Mouse (Mus musculus) brain, adult 2 months (tissue): ENCODE results near the gene Pfkfb2.

Source experiments
- DNase-seq: peaks from one replicate; pipeline ENCODE4 v3.0.0; 2011; ENCODE audit warnings: low read depth, low spot score

The Pfkfb2 gene

GRCm38 (mm10) chr1:130729153-130729552 lies at the start of gene Pfkfb2:
Gene Pfkfb2, minus strand, starts transcription at chr1:130729253.
- DNase-seq, result no peak

DNA sequence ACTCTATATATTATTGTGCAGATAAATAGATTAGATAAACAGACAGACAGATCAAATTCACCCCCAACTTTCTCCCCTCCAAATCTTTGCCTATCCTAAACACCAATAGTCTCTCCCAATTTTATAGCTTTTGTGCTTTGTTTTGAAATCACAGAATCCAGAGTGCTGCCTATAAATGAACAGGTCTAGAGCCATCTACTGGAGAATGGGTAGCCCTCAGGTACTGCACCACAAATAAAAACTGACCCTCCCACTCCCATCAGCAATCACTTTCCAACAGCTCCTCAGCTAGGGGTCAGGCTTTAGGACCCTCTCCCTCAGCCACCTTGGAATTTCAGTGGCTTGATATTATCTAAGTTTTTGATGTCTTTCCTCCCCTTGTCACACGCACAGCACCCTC lies 47.6 kb upstream of the Pfkfb2 start:
- peak; percentile 13 for DNase-seq

- no peak for DNase-seq
These were observed 46.8 kb upstream of the Pfkfb2 start for GRCm38 (mm10) chr1:130775691-130776331.

DNA sequence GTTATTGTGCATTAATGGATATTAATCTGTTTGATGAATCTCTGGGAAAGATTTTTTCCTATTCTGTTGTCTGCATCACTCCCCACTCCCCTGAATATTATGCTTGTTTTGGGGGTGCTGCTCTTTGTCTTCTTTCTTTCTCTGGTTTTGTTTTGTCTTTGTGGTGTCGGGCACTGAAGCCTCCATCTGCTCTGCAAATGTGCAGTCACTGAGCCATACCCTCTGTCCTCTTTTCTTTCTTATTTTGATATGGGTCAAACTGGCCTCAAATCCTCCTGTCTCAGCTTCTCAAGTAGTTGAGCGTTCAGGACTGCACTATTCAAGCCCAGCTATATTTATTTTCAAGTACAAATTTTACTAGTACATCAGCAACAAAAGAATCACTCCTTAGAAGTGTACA lies 46.2 kb upstream of the Pfkfb2 start:
- DNase-seq, result no peak

GRCm38 (mm10) chr1:130770981-130771494 lies 42.0 kb upstream of the Pfkfb2 start:
- no peak for DNase-seq

DNA sequence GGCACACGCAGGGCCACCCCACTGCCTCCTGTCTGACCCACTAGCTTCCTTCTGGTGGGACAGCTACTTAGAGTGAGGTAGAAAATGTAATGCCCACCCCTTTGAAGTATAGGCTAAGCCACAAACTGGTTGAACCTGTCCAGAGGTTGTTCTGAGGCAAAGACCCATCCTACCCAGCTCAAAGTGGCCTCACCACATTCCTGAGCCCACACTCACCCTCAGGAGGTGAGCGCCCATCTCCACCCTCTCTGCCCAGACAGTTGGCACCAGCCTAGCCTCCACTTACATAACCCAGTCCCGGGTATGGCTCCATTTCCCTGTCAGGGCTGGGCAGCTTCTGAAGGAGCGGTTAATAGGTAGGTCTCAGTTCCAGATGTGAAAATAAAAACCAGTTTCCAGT lies 41.4 kb upstream of the Pfkfb2 start:
- DNase-seq, result no peak

DNA sequence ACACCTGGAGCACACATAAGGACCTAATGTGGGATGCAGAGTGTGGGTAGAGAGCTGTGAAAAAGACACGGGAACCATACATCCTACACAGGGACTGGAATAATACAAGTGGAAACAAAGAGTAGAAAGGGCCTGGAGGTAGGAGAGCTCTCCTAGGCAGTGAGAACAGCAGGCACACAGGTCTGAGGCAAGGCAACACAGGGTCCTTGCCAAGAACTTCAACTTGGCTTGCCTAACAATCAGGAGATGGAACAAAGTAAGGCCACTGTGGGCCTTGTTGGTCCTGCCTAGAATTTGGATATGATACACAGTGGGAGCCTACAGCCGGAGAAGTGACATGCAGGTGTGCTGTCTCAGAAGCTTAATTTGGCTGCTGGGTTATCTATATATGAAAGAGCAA lies 40.9 kb upstream of the Pfkfb2 start:
- no peak for DNase-seq

- no peak for DNase-seq
These were observed 38.0 kb upstream of the Pfkfb2 start for GRCm38 (mm10) chr1:130767066-130767465.

- DNase-seq, result no peak
These were observed 35.0 kb upstream of the Pfkfb2 start for GRCm38 (mm10) chr1:130764027-130764461.

- no peak for DNase-seq
These were observed 33.1 kb upstream of the Pfkfb2 start for GRCm38 (mm10) chr1:130762045-130762760.

- no peak for DNase-seq
These were observed 32.5 kb upstream of the Pfkfb2 start for GRCm38 (mm10) chr1:130761597-130761996.

- no peak for DNase-seq
These were observed 30.6 kb upstream of the Pfkfb2 start for GRCm38 (mm10) chr1:130759689-130760088.

DNA sequence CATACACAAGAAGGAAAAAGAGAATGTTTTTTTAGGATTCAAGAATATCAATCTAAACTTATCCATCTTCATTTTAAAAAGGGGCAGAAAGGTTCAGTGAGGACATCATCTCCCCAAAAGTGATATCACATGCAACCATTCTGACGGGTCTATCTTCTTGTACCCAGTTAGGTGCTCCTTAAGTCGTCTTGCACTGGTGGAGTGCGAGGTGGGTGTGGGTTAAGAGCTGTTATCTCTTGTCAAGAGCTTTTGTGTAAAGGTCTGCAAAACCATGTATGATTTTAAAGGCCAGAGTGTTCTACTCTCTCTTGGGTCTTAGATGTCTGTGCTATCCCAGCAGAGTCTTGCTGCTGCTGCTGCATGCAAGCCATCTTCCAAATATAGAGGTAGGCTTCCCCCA lies 17.8 kb upstream of the Pfkfb2 start:
- no peak for DNase-seq

DNA sequence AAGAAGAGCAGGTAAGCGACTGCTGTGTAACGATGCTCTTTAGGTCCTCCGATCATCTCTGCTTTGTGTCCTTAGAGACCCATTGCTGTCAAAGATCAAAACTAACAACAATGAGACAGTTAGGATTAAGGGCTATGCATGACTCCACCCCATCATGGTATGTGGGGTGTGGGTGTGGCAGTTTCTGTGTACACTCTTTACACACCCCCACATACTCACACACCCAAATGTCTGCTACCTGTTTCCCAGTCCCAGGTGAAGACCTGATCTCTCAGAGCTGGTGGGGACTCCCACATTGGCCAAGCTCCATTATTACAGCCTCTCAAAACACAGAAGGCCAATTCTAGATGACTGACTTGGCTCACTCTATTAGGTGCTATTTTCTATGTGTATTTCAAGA lies 16.5 kb upstream of the Pfkfb2 start:
- no peak for DNase-seq

GRCm38 (mm10) chr1:130744961-130745360 lies 15.9 kb upstream of the Pfkfb2 start:
- DNase-seq, result no peak

DNA sequence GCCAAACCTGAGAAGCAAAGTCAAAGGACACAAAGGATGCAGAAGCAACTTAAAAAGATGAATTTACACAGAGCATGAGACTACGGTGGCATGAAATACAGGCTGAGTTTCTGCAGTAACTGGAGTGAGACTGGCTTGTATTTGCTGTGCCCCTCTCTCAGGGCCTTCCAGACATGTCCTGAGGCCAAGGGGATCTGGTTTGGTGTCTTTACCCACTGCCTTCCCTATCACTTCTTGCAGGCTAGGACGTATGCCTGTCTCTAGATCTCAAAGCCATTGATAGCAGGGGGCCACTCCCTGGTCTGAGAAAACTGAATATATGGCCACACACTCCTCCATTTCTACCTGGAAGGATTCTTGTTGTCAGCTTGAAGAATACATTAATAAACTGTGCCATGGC lies 15.2 kb upstream of the Pfkfb2 start:
- DNase-seq, result no peak

GRCm38 (mm10) chr1:130743775-130744174 lies 14.7 kb upstream of the Pfkfb2 start:
- no peak for DNase-seq

GRCm38 (mm10) chr1:130742201-130742600 lies 13.1 kb upstream of the Pfkfb2 start:
- no peak for DNase-seq

DNA sequence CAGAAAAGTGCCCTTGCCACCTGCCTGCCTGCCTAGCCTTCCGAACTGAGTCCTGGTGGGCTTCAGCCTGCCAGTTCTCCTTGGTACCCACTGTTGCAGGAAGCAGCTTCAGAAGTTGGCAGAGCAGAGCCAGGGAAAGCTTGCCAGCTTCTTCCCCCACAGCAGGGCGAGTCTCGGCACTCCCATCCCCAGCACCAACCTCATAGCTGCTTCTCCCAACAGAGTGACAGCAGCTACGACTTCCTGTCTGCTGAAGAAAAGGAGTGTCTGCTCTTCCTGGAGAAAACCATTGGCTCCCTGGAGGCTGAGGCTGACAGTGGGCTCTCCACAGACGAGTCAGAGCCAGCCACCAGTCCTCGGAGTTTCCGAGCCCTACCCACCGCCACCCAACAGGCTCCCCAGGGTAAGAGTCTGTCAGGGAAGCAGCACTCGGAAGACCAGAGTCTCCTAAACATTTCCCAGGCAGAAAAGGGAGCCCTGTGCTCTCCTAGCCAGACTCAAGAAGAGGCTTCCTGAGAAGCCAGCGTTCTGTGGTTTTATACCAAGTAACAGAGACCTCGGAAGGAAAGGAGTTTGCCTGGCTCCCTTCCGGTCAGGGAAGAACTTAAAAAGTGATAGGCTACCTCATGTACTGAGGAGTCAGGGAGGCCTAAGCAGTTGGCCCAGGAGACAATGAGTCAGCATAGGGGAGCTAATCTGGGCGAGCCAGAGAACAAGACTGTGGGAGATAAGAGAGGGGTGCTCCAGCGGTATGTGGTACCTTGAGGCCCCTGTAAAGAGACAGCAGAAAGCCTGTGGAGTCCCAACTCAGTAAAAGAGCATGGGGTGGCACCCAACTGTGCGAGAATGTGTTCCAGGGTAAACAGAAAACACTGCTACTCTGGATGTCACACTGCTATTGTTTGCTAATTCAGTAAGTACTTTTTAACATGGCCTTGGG lies 12.0 kb upstream of the Pfkfb2 start:
- peak; percentile 83 for DNase-seq

GRCm38 (mm10) chr1:130740227-130740648 lies 11.2 kb upstream of the Pfkfb2 start:
- DNase-seq, result peak; percentile 68

DNA sequence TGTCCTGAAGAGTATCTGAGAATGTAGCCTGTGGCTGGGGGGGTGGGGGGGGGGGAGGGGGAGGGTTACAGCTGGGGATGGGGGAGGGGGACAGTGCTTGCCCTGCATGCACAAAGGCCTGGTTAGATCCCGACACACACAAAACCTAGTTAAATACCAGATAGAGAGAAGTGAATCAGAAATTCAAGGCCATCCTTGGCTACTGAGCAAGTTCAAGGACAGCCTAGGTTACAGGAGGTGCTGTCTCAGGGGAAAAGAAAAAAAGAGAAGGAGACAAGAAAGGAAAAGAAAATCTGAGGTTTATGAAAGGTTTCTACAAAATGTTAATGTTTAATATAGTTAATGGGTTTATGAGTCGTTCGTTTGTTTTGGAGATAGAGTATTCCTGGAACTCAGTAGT lies 10.6 kb upstream of the Pfkfb2 start:
- DNase-seq, result no peak

GRCm38 (mm10) chr1:130738551-130739106 lies 9.6 kb upstream of the Pfkfb2 start:
- DNase-seq, result no peak
